Mouse (Mus musculus): ENCODE data around the gene Hoxb5.

DNA sequence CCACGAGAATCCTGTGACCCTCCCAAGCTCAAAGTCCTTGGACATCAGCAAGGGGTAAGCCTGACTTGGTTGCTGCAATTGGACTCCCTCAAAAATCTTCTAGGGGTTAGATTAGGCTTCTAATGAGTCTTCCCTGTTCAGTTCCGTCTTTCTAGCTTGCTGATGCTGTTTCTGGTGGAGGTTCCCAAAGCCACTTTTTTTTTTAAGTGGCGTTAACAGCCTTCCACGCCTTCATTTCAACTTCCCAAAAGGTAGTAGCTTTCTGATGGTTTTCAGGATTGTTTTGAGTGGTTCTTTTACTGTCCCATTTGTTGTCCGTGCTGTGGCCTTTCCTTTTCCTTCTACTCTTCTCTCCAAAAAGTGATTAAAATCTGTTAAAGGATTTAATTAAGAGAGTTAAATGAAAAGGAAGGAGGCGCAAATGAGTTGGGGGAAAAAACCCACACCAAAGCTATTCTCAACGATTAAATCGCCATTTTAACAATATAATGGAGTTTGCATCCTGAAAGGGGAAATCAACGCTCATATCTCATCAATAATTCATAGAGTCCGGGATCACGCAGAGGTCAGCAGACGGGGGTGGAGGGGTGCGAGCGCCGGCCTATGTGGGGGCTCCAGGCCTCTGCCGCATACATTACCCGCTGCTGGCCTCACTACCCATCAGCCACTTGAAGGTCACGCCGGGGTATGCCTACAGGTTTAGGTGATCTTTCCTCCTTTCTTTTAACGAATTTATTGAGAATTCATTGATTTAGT lies 7.2 kb downstream of the Hoxb5 start:
- TF ChIP-seq POLR2A (IDR thresholded peaks at IDR 0.05; ENCODE audit: insufficient read depth, low read length) (no peak), CTCF (IDR thresholded peaks at IDR 0.05; ENCODE audit: low read depth, low read length) (no peak)
